Mouse (Mus musculus): ENCODE measurements at regions not wholly inside any gene's neighbourhood (a gene's known extent, or its start where the extent isn't known, plus 50 kb on each side); places are given as distances from the start of the nearest gene placed in this dataset.
"Not testable (repeated sequence)": the region's sequence is repeated elsewhere in the genome, so short reads cannot be mapped to it uniquely, and the experiment has no call there.

DNA sequence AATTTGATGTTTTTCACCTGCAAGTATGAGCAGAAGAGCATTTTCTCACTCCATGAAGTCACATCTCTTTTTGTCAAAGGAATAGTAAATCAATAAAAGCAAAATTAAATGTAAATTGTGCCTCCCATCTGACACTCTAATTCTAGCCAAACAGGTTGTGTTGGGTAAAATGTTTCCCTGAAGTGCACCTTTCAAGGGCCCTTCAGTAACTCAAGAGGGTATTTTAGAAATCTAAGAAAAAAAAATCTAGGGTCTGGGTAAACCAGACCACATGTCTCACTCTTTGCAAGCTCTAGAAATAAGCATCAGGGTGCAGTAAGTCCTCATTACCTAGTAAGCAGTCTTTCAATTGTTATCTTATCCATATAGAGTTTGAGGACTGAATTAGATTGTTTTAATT is 521.2 kb downstream of the Serpinb8 start:
- no peak for TF ChIP-seq CTCF (IDR thresholded peaks at IDR 0.05)
- ATAC-seq (no peak), DNase-seq (ENCODE audit: low read depth, low spot score) (no peak)
- CTCF ChIA-PET: no interaction called here
- in situ Hi-C loops (cut with MboI; ENCODE audit: low pct_unique_long_range_greater_than_20kb): no loop called here
- POLR2A ChIA-PET: no interaction called here
- no peaks in the 10 kb centered on the region for H3K27me3 ChIP-seq

DNA sequence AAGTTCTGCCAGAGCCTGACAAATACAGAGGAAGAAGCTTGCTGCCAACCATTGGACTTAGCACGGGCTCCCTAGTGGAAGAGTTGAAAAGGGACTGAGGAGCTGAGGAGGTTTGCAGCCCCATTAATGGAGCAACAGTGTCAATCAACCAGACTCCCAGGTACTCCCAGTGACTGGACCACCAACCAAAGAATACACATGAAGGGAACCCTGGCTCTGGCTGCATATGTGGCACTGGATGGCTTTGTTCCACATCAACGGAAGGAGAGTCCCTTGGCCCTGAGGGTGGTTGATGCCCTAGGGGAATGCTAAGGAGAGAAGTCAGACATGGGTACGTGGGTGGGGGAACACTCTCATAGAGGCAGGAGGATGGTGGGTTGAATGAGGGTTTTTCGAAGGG is 537.6 kb downstream of the Serpinb8 start:
- in situ Hi-C loops (cut with MboI; ENCODE audit: low pct_unique_long_range_greater_than_20kb): no loop called here
- DNase-seq (ENCODE audit: low read depth, low spot score): no peak
- POLR2A ChIA-PET: no interaction called here
- no peak for TF ChIP-seq CTCF (IDR thresholded peaks at IDR 0.05)
- CTCF ChIA-PET: no interaction called here
- H3K27me3 ChIP-seq: no peaks in the 10 kb centered on the region
- ATAC-seq: no peak

DNA sequence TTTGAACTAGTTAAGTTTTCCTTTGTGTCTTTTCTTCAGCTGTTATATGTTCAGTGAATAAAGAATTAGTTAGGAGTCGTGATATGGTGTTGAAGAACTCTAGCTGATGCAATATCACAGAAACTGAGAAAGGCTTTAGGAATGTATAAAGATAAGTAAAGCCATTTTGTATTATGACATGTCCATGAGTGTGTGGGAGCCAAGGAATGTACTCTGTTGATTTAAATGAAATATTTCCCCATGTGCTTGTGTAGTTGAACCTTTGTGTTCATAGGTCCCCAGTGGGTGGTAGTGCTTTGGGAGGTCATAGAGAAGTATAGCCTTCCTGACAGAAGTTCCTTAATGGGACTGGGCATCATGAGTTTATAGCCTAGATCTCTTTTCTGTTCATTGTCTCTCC is 542.2 kb downstream of the Serpinb8 start:
- no peak for DNase-seq (ENCODE audit: low read depth, low spot score)
- no peak for ATAC-seq
- no peak for TF ChIP-seq CTCF (IDR thresholded peaks at IDR 0.05)
- in situ Hi-C loops (cut with MboI; ENCODE audit: low pct_unique_long_range_greater_than_20kb): no loop called here
- POLR2A ChIA-PET: no interaction called here
- no peaks in the 10 kb centered on the region for H3K27me3 ChIP-seq
- CTCF ChIA-PET: no interaction called here

DNA sequence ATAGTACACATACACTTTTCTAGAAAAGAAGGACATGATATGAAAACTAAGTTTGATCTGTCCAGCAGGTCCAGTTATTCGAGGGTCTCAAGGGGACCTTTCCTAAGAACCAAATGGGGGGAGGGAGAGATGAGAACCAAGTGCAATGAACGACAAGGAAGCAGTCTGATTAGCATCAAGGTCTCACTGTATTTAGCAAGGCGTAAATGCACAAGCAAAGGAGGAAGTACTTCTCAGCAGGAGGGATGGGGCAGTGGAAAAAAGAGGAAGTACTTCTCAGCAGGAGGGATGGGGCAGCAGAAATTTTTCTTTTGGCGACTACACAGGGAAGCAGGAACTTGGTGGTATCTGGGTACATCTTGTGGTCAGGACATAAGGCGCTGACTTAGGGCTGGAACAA is 545.5 kb downstream of the Serpinb8 start:
- POLR2A ChIA-PET; in situ Hi-C loops (cut with MboI; ENCODE audit: low pct_unique_long_range_greater_than_20kb); CTCF ChIA-PET: not testable (repeated sequence)

DNA sequence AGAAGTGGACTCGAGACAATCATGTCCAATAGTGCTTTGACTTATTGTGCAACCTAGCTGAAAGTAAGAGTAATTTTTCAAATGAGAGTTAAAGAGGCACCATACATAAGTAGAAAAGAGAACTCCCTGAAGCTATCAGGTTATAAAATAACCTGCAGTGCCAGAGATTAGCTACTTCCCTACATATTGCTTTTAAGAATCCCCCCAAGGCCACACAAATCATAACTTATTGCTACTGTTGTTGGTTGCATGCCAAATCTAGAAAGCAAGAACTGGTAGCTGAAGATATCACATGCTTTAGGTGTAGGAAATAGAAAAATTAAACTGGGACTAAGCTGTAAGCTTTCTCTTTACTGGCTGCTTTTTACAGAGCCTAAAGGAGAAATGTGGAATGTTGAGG is 554.3 kb downstream of the Serpinb8 start:
- in situ Hi-C loops (cut with MboI; ENCODE audit: low pct_unique_long_range_greater_than_20kb): no loop called here
- CTCF ChIA-PET: no interaction called here
- H3K27me3 ChIP-seq: no peaks in the 10 kb centered on the region
- ATAC-seq: no peak
- DNase-seq (ENCODE audit: low read depth, low spot score): no peak
- TF ChIP-seq CTCF (IDR thresholded peaks at IDR 0.05): no peak
- POLR2A ChIA-PET: no interaction called here

More for the DNA sequence above, 545.5 kb downstream of the Serpinb8 start:
- not testable (repeated sequence) for DNase-seq (ENCODE audit: low read depth, low spot score); ATAC-seq; H3K27me3 ChIP-seq

DNA sequence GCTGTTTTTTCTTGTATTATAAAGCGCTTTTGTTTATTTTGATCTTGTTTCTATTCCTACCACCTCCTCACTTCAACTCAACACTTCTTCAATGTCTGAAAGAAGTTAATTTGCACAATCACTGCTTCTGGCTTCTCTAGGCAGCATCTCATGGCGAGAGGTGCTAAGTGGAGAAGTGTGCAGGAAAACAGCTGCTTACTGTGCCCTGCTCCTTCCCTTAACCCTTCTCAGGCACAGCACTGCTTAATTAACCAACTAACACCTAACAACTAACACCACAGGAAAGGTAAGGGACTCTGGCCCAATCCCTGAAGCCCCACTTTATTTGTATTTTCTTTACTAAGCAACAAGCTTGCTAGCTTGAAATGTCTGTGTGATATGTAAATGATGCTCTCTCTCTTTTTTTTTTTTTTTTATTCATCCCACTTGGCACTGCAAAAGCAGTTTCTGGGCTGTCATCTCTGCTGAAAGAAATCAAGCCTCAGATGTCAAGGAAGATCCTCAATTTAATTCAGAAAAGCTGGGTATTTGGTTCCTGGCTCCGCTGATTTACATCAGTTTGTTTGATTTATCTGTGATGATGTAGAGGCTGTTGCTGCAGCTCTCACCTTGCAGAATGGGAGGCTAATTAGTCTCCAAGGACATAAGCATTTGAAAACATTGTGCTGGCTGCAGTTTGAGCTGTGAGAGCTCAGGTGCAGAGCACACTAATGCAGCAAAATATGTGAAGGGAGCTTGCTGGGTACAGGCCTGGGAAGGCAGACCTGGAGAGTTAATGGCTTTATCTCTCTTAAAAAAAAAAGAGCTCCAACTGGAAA is 591.8 kb downstream of the Serpinb8 start:
- in situ Hi-C loops (cut with MboI; ENCODE audit: low pct_unique_long_range_greater_than_20kb): no loop called here
- TF ChIP-seq CTCF (IDR thresholded peaks at IDR 0.05): no peak
- H3K27me3 ChIP-seq: no peaks in the 10 kb centered on the region
- no peak for DNase-seq (ENCODE audit: low read depth, low spot score)
- ChIA-PET CTCF (interaction anchor here (1.5 to 1.9 kb wide), 2 partner anchors 9 to 16 kb away, joined by 3 to 5 read pairs; no protein-coding TSS in a partner anchor), POLR2A (no interaction called here)
- no peak for ATAC-seq

DNA sequence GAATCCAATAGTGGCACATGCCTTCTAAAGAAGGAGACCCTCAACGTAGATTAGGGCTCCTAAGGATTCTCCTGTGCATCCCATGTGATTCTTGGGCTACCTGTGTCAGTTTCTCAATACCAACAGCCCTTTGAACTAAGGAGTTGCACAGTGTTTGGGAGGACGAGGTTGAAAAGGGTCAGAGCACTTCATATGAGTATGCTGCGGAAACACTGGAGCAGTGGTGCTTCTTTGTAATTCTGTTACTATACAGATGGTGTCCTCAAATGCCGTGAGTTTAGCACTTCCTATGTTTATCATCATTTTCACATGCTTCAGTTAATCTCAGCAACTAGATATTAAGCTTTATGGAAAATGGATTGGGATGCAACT is 592.3 kb downstream of the Serpinb8 start:
- ChIA-PET CTCF (interaction anchor here (1.9 kb wide), 1 partner anchor 8 kb away, joined by 5 read pairs; no protein-coding TSS in a partner anchor), POLR2A (no interaction called here)
- no peak for TF ChIP-seq CTCF (IDR thresholded peaks at IDR 0.05)
- DNase-seq (ENCODE audit: low read depth, low spot score): no peak
- in situ Hi-C loops (cut with MboI; ENCODE audit: low pct_unique_long_range_greater_than_20kb): no loop called here
- no peaks in the 10 kb centered on the region for H3K27me3 ChIP-seq
- no peak for ATAC-seq

DNA sequence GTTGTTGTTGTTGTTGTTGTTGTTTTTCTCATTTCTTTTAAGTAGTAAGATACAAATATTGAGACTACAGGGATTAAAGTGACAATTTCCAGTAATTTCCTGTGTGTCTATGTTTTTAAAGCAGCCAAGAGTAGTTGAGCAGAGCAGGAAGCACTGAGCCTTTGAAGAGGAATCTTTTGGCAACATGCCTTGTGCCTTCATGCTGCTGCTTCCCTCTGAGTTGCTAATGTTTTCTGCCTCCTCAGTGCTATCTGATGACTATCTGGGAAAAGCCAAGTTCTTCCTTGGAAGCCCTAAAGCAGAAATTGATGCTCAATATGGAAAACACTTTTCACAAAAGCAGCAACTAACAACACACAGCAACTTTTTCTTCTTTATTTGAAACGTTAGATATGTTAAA is 634.2 kb downstream of the Serpinb8 start:
- TF ChIP-seq CTCF (IDR thresholded peaks at IDR 0.05): no peak
- no peak for ATAC-seq

DNA sequence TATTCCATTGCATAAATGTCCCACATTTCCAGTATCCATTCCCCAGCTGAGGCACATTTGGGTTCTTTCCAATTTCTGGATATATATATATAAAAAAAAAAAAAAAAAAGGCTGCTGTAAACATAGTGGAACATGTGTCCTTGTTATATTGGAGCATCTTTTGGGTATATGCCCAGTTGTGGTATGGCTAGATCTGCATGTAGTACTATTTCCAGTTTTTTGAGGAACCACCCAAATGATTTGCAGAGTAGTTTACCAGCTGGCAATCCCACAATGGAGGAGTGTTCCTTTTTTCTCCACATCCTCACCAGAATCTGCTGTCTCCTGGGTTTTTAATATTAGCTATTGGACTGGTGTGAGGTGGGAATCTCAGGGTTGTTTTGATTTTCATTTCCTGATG is 650.3 kb downstream of the Serpinb8 start:
- DNase-seq (ENCODE audit: low read depth, low spot score) (no peak), ATAC-seq (no peak)
- TF ChIP-seq CTCF (IDR thresholded peaks at IDR 0.05): no peak
- in situ Hi-C loops (cut with MboI; ENCODE audit: low pct_unique_long_range_greater_than_20kb): no loop called here
- ChIA-PET POLR2A (no interaction called here), CTCF (no interaction called here)
- H3K27me3 ChIP-seq: no peaks in the 10 kb centered on the region

More for the DNA sequence above, 634.2 kb downstream of the Serpinb8 start:
- no peaks in the 10 kb centered on the region for H3K27me3 ChIP-seq
- ChIA-PET CTCF (no interaction called here), POLR2A (no interaction called here)
- in situ Hi-C loops (cut with MboI; ENCODE audit: low pct_unique_long_range_greater_than_20kb): no loop called here
- DNase-seq (ENCODE audit: low read depth, low spot score): no peak

DNA sequence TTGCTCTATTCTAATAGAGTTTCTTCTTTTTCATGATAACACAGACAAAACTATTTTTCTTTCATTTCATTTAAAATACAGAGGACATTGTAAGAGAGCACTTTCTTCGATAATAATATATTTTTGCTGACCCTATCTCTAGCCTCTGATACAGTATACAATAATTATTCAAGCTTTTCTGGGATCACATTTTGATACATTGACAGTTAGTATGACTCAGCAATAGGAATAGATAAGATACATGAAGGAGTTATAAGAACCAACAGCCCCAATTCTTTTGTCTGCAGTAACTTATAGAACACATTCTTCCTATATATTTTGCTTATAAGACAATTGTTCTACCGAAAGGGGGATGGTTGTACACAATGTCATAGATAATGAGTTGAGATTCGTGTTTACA is 665.3 kb downstream of the Serpinb8 start:
- TF ChIP-seq CTCF (IDR thresholded peaks at IDR 0.05): no peak
- no peak for DNase-seq (ENCODE audit: low read depth, low spot score)
- ChIA-PET POLR2A (interaction anchor here (0.6 kb wide), 1 partner anchor 541 kb away, joined by 3 read pairs; no protein-coding TSS in a partner anchor), CTCF (no interaction called here)
- H3K27me3 ChIP-seq: no peaks in the 10 kb centered on the region
- no peak for ATAC-seq
- in situ Hi-C loops (cut with MboI; ENCODE audit: low pct_unique_long_range_greater_than_20kb): no loop called here

DNA sequence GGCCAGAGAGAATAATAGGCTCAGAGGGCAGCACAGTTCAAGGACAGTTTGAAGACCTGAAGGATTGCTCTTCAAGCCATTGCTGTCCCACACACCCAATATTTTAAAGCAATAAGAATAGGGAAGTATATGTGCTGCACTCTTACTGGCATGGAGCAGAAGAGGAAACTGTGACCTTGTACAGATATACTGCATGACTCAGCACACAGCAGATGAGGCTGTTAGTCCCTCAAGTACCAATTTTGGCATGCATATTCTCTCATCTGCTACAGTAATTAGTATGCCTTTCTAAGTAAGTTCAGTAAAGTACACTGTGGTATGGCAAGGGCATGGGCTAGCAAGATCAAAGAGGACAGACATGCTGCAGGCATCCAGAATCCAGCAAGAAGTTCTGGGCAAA is 669.5 kb downstream of the Serpinb8 start:
- POLR2A ChIA-PET: no interaction called here
- CTCF ChIA-PET: no interaction called here
- in situ Hi-C loops (cut with MboI; ENCODE audit: low pct_unique_long_range_greater_than_20kb): no loop called here

DNA sequence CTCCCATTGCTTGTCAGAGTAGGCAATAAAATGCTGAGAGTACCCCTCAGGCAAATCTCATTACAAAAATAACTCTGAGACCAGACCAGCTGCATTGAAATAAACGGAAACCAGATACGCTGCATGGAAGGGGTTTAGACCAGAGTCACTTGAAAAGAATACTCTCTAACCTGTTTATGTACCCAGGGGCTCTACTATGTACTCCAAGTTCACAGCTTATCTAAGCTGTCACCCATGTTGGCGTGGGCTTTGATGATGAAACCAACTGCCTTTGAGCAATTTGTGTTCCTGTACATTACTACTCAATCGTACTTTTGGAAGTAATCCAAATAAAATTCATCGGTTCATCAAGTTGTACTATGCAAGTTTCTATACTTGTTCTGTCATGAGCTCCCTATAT is 692.3 kb downstream of the Serpinb8 start:
- POLR2A ChIA-PET: no interaction called here
- TF ChIP-seq CTCF (IDR thresholded peaks at IDR 0.05): no peak
- DNase-seq (ENCODE audit: low read depth, low spot score) (no peak), ATAC-seq (no peak)
- no peaks in the 10 kb centered on the region for H3K27me3 ChIP-seq
- CTCF ChIA-PET: interaction anchor here (2.1 kb wide), 1 partner anchor 12 kb away, joined by 6 read pairs; no protein-coding TSS in a partner anchor
- in situ Hi-C loops (cut with MboI; ENCODE audit: low pct_unique_long_range_greater_than_20kb): no loop called here

More for the DNA sequence above, 669.5 kb downstream of the Serpinb8 start:
- no peak for DNase-seq (ENCODE audit: low read depth, low spot score)
- no peak for TF ChIP-seq CTCF (IDR thresholded peaks at IDR 0.05)
- H3K27me3 ChIP-seq: no peaks in the 10 kb centered on the region
- ATAC-seq: no peak

Data from Patski (cell line).